Mouse (Mus musculus): ENCODE data around the gene Ube2c. TPM values are rescaled to one million over a fixed set of nuclear protein-coding genes. Genes with fewer than 3 reads are reported as not detected.

Ube2c gene
- 255 and 264 TPM in 2 replicates for polyA plus RNA-seq (2012; rRNA removed)

DNA sequence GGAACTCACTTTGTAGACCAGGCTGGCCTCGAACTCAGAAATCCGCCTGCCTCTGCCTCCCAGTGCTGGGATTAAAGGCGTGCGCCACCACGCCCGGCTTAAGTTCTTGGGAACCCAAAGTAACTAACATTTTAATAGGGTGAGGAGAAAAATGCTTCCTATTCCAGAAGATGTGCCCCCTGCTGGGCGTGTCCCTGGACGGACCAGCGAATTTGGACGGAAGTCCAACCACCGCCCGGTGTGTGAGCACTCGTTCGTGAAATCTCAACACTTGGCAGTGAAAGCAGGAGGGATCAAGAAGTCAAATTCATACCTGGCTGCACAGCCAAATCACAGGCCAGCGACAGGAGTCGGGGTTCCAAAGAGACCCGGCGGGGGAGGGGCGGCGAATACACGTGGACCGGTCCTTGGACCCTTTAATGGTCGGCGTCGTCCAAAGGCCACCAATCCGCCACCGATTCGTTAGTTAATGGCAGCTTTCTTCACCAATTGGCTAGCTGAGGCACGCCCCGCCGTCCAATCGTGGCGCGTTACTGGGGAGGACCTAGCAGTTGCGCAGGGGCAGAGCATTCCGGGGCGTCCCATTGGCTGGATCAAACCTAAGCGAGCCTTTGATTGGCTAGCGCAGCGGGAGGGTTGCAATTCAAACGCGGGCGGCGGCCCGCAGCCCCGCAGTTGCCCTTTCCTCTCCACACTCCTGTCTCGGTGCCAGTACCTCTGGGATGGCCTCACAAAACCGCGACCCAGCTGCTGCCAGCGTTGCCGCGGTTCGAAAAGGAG lies at the start of gene Ube2c:
Ube2c (plus strand) TSS at position 641 of the 780 bp plus-strand sequence.

DNA sequence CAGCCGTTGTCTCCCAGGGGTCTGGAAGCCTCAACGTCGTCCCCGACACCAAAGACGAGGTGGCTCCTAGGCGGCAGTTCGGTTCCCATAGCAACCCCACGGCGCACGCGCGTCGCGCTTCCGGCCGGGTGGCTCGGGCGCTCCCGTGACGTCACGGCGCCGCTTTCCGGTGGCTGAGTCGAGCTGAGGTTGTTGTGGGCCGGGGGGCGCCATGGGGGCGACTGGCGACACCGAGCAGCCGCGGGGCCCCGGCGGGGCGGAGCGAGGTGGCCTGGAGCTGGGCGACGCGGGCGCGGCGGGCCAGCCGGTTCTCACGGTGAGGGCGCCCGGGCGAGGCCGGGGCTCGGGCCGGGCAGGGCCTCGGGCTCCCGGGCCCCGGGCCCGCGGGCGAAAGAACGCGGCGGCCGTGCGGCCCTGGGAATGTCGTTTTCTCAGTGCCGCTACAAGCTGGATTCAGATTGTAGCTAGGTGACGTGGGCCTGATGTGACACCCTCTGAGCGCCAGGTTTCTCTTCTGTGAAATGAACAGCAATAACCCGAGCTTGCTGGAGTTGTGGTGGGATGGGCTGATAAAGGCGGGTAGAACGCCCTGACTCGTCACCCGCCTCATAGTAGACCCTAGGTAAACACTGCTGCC lies 23.7 kb upstream of the Ube2c start, which contains the start of the genes Wfdc3 and Dnttip1:
Wfdc3 (minus strand) TSS at position 89 of the 637 bp plus-strand sequence.
Dnttip1 (plus strand) TSS at position 141 of the 637 bp plus-strand sequence.

DNA sequence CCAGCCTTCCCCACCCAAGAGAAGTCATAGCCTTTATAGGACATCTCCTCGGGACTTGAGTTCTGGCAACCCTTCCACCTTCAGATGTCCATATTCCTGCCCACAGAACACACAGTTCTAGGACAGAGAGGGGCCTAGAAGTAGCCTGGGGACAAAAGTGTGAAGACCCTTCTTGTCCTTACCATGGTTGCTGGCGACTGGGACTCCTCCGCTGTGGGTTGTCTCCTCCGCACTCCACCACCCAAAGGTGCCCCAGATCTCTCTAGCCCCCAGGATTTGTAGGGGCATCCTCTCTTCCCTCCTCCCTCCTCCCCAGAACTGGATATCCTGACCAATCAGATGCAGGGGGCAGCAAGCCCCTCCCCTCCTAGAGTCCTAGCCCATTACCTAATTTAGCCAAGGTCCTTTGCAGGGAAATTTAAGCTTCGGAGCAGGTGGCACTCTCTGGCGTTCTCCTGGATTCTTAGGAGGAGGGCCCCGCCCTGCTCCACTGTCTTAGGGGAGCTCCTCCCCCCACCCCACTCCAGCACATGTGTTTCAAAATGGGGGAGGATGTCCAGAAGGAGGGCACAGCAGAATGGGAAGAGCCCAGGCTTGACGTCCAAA lies 9.9 kb downstream of the Ube2c start, which contains the start of gene Tnnc2:
Tnnc2 (minus strand) TSS at position 487 of the 606 bp plus-strand sequence.

DNA sequence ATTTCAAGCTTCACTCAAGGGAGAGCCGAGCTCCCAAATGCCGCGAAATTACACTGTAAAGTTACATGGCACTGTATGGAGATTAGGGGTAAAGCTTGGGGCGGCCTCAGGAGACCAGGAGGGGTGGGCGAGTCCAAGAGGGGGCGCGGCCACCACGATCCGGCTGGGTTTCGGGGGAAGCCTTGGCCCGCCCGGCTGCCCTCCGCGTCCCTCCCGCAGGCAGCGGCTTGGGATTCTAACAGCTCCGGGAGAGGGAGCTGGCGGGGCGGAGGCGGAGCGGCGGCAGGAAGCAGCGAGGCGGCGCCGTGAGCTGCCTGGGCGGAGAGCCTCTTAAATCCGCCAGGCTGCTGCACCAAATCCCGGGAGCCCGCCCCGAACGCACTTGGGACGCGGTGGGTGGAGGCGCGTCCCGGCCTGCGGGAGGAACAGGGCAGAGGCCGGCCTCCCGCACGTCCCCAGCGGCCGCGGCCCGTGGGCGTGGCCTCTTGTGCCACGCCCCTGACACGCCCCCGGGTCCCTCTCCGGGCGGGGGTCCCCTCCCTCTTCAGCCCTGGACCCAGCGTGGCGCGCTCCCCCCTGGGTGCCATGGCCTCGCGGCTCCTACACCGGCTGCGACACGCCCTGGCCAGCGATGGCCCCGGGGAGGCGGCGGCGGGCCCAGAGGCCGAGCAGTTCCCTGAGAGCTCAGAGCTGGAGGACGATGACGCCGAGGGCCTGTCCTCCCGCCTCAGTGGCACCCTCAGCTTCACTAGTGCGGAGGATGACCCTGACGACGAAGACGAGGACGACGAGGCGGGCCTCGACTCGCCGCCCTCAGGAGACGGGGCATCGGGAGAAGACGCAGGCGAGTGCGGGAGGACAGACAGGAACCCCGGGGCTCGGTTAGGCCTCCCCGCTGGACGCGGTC lies 16.0 kb downstream of the Ube2c start, which contains the start of gene Snx21:
Snx21 (plus strand) TSS at position 343 of the 907 bp plus-strand sequence.

DNA sequence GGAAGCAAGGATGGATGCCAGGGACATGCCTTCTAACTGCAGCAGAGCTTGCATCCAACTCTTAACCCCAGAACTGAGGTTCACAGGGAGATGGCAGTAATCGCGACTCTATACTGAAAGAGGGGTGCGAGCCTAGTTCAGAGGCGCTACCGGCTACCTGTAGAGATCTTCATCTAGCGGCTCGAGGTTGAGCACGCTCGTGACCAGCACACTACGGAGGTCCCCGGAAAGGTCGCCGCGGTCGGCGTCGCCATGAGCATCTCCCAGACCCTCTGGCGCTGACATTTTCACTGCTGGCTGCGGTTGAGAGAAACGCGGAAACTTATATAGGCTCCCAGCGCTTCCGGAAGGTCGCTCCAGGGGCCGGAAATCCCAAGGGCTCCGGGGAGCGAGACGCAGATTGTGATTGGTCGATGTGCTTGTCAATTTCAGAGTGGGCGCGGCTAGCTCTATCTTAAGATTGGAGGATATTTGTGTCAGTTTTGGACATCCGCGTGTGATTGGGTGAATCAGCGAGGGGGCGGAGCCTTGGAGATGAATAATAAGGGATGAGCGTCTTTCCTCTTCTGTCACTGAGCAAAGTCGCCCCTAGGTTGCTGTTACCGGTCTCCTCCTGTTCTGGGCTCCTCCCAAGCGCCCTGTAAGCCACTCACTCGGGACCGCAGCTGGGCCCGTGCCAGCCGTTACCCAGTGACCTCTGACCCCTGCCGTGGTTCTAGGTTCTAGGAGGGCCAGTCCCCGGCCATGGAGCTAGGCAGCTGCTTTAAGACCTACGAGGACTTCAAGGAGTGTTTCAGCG lies 35.0 kb downstream of the Ube2c start, which contains the start of the genes Acot8 and Zswim3:
Acot8 (minus strand) TSS at position 350 of the 799 bp plus-strand sequence.
Zswim3 (plus strand) TSS at position 566 of the 799 bp plus-strand sequence.

DNA sequence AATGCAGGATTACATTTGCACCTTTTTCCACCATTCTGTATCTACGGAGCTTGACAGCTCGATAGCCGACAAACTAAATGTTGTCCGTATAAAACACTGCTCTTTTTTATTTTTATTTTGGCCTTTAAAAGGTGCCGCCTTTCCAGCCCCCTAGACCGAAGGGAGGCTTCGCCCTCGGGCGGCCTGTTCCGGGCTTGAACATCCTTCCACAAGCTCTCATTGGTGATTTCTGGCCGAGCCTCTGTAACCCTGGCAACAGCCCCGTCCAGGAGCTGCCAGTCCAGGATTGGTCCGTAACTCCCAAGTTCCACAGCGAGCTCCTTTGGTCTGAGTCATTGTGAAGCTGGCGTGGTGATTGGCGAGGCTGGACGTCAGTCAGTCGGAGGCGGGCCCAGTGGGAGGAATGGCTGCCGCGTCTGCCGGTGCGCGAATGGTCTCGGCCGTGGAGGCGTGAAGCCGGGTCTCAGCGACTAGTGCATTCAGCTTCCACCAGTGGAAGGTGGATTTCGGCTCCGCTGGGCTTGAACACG lies 53.0 kb downstream of the Ube2c start, which contains the start of gene Zswim1:
Zswim1 (plus strand) TSS at position 51 of the 530 bp plus-strand sequence.

Other genes starting within 250 kb of the Ube2c start
- gene Wfdc2, start 207.5 kb upstream of the Ube2c start, polyA plus RNA-seq (2012; rRNA removed): 1.6 and 2.0 TPM in 2 replicates
- not detected in 2 replicates for gene Spint3, start 196.4 kb upstream of the Ube2c start, polyA plus RNA-seq (2012; rRNA removed)
- 0.05 and 0.06 TPM in 2 replicates for gene Wfdc6a, start 184.5 kb upstream of the Ube2c start, polyA plus RNA-seq (2012; rRNA removed)
- not detected in 2 replicates for gene Eppin, start 176.3 kb upstream of the Ube2c start, polyA plus RNA-seq (2012; rRNA removed)
- gene Wfdc6b, start 156.4 kb upstream of the Ube2c start, polyA plus RNA-seq (2012; rRNA removed): not detected in 2 replicates
- gene Wfdc8, start 156.3 kb upstream of the Ube2c start, polyA plus RNA-seq (2012; rRNA removed): not detected in 2 replicates
- gene Wfdc16, start 131.1 kb upstream of the Ube2c start, polyA plus RNA-seq (2012; rRNA removed): not detected in 2 replicates
- gene Wfdc10, start 113.9 kb upstream of the Ube2c start, polyA plus RNA-seq (2012; rRNA removed): not detected in 2 replicates
- gene Wfdc9, start 113.3 kb upstream of the Ube2c start, polyA plus RNA-seq (2012; rRNA removed): not detected in 2 replicates
- gene Wfdc11, start 95.8 kb upstream of the Ube2c start, polyA plus RNA-seq (2012; rRNA removed): not detected in 2 replicates
- gene Wfdc13, start 84.8 kb upstream of the Ube2c start, polyA plus RNA-seq (2012; rRNA removed): not detected in 2 replicates
- not detected in 2 replicates for gene Spint4, start 71.4 kb upstream of the Ube2c start, polyA plus RNA-seq (2012; rRNA removed)
- gene Spint5, start 54.6 kb upstream of the Ube2c start, polyA plus RNA-seq (2012; rRNA removed): not detected in 2 replicates
- gene Wfdc3, start 24.0 kb upstream of the Ube2c start, polyA plus RNA-seq (2012; rRNA removed): 1.6 and 2.1 TPM in 2 replicates
- gene Dnttip1, start 23.9 kb upstream of the Ube2c start, polyA plus RNA-seq (2012; rRNA removed): 21.7 and 22.8 TPM in 2 replicates
- gene Tnnc2, start 10.1 kb downstream of the Ube2c start, polyA plus RNA-seq (2012; rRNA removed): 0.58 and 2.9 TPM in 2 replicates
- gene Snx21, start 15.9 kb downstream of the Ube2c start, polyA plus RNA-seq (2012; rRNA removed): 7.7 and 11.3 TPM in 2 replicates
- gene Acot8, start 35.0 kb downstream of the Ube2c start, polyA plus RNA-seq (2012; rRNA removed): 20.1 and 20.3 TPM in 2 replicates
- 1.9 TPM in 2 replicates for gene Zswim3, start 35.2 kb downstream of the Ube2c start, polyA plus RNA-seq (2012; rRNA removed)
- 1.3 and 1.5 TPM in 2 replicates for gene Zswim1, start 52.8 kb downstream of the Ube2c start, polyA plus RNA-seq (2012; rRNA removed)
- 0.05 and 0.08 TPM in 2 replicates for gene Spata25, start 58.6 kb downstream of the Ube2c start, polyA plus RNA-seq (2012; rRNA removed)
- gene Ctsa, start 63.0 kb downstream of the Ube2c start, polyA plus RNA-seq (2012; rRNA removed): 121 and 130 TPM in 2 replicates
- gene Neurl2, start 63.6 kb downstream of the Ube2c start, polyA plus RNA-seq (2012; rRNA removed): 1.5 and 2.2 TPM in 2 replicates
- gene Pltp, start 87.8 kb downstream of the Ube2c start, polyA plus RNA-seq (2012; rRNA removed): 34.8 and 42.2 TPM in 2 replicates
- 18.4 and 21.2 TPM in 2 replicates for gene Pcif1, start 109.4 kb downstream of the Ube2c start, polyA plus RNA-seq (2012; rRNA removed)
- 6.5 and 8.2 TPM in 2 replicates for gene Zfp335, start 141.9 kb downstream of the Ube2c start, polyA plus RNA-seq (2012; rRNA removed)
- gene Mmp9, start 170.9 kb downstream of the Ube2c start, polyA plus RNA-seq (2012; rRNA removed): 19.0 and 24.6 TPM in 2 replicates
- 0.72 and 0.81 TPM in 2 replicates for gene Slc12a5, start 190.9 kb downstream of the Ube2c start, polyA plus RNA-seq (2012; rRNA removed)